Mouse (Mus musculus) liver, adult 2 months (tissue): ENCODE results near the gene Kiss1r. TPM values are rescaled to one million over a fixed set of nuclear protein-coding genes. Genes with fewer than 3 reads are reported as not detected.

Experiments used
- DNase-seq: peaks from one replicate; pipeline ENCODE4 v3.0.0-alpha.2; 2011; ENCODE audit warnings: low read depth, low spot score; ENCODE audit errors: extremely low read depth
- H3K27ac ChIP-seq: fragments of 200-500 bp; replicated peaks from 2 replicates; pipeline ENCODE4 v1.5.1; 2012; ENCODE audit warnings: low read depth, mild to moderate bottlenecking, control low read depth, inconsistent platforms, low read length; ENCODE audit not compliant: insufficient read depth
- H3K27me3 ChIP-seq: fragments of 200-500 bp; 2 replicates; pipeline ENCODE4 v1.6.1; 2012; ENCODE audit warnings: mild to moderate bottlenecking, moderate library complexity, low read length, inconsistent platforms; ENCODE audit not compliant: control insufficient read depth, insufficient read depth
- H3K36me3 ChIP-seq: fragments of 200-500 bp; 2 replicates; pipeline ENCODE4 v1.6.1; 2012; ENCODE audit warnings: low read length, inconsistent platforms; ENCODE audit not compliant: control insufficient read depth, insufficient read depth
- H3K4me1 ChIP-seq: fragments of 200-500 bp; 2 replicates; pipeline ENCODE4 v1.6.1; 2011; ENCODE audit warnings: low read length; ENCODE audit not compliant: control insufficient read depth, insufficient read depth
- H3K4me3 ChIP-seq: fragments of 200-500 bp; 2 replicates; pipeline ENCODE4 v1.5.1; 2011; ENCODE audit warnings: low read depth, mild to moderate bottlenecking, control low read depth, low read length, moderate library complexity; ENCODE audit not compliant: insufficient read depth
- H3K79me2 ChIP-seq: fragments of 200-500 bp; 2 replicates; pipeline ENCODE4 v1.6.1; 2012; ENCODE audit warnings: inconsistent platforms, mild to moderate bottlenecking, low read length, moderate library complexity; ENCODE audit not compliant: control insufficient read depth, insufficient read depth
- H3K9ac ChIP-seq: fragments of 200-500 bp; 2 replicates; pipeline ENCODE4 v1.6.1; 2012; ENCODE audit warnings: low read depth, mild to moderate bottlenecking, control low read depth, inconsistent platforms, low read length
- CTCF ChIP-seq: fragments of 200-500 bp; IDR thresholded peaks from 2 replicates; pipeline ENCODE4 v1.5.1; 2011; ENCODE audit warnings: low read depth, low read length, control low read depth
- POLR2A ChIP-seq: fragments of 200-500 bp; IDR thresholded peaks from 2 replicates; pipeline ENCODE4 v1.6.1; 2011; ENCODE audit warnings: low read length, control low read depth; ENCODE audit not compliant: insufficient read depth; ENCODE audit errors: extremely low read depth
- WGBS: fragments of 180-500 bp; shearing (Covaris S2); methylation state at CpG from one replicate; pipeline ENCODE4 v1.1.7; 2018; 5-methylcytosine and 5-hydroxymethylcytosine counted together
- polyA plus RNA-seq: library from polyadenylated mRNA; depleted of rRNA; stranded (reverse); fragments of >200 nt; gene quantifications from 2 replicates; pipeline ENCODE4 v1.2.3, GENCODE M21; 2012
- total RNA-seq: library from RNA; depleted of rRNA; stranded (reverse); fragments of >200 nt; gene quantifications from 2 replicates; pipeline ENCODE4 v1.2.3, GENCODE M21; 2014

Kiss1r gene
- total and polyA plus RNA-seq, 2 experiments, result 0.18 to 1.5 TPM

DNA sequence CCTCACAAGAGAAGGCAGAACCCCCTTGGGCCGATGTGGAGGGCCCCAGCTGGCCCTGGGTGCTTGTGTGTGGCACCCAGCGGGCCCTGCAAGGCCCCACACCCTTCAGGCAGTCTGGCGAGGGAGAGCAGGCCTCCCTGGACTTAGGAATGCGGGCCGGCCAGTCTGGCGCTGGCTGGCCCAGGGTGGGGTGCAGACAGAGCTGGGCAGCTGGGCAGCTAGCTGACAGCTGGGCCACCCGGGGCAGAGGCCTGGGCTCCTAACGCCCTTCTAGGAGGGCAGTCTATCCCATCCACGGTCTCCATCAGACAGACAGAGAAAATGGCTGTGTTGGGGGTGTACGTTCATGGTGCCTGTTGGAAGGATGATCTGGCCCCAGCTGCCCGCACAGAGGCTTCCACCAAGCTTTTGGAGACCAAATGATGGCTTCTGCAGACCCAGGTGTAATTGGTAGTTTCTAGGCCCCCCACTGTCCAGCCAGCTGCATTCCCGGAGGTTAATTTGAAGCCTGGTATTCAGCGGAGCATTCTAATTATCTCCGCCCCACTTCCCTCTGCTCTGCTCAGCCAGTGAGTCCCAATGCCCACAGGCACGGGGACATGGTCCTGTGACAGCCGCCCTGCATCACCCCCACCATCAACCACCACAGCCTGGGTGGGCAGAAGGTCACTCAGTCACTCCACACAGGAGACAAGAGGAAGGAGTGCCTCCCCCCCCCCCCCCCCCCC is 28.9 kb downstream of the Kiss1r start:
- H3K79me2 ChIP-seq, result no peaks in the 10 kb centered on the region
- no peak overlapping the region for H3K27ac ChIP-seq
- no peaks in the 10 kb centered on the region for H3K36me3 ChIP-seq
- H3K4me3 ChIP-seq, result no peak overlapping the region
- TF ChIP-seq CTCF, result no peak
- TF ChIP-seq POLR2A, result no peak
- 85% methylated on average over 16 of the region's 16 CpGs for WGBS
- H3K27me3 ChIP-seq, result no peaks in the 10 kb centered on the region
- H3K4me1 ChIP-seq, result no peaks in the 10 kb centered on the region
- no peak overlapping the region for H3K9ac ChIP-seq
- DNase-seq, result no peak

DNA sequence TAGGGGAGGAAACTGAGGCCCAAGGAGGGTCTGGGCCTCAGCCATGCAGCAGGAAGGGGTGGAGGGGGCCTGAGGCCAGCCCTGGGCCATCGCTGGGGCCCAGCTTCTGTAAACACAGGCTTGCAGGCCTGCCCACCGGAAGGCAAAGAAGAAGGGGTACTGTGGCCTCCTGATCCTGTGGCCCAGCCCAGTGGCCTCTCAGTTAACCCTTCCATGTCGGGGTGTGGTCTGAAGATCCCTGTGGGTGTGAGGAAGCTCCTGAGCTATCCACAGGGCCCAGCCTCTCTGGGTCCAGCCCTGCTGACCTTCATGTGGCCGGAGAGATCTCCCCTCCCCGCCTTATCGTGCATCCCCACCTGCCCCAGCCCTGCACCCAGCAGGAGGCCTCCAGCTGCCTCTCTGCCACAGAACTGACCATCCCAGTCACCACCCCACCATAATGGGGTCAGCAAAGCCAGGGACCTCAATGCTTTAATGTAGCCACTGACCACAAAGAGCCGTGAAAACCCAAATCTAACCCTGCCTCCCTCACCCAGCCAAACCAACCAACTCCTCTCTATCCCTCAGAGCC is 30.1 kb downstream of the Kiss1r start:
- no peak overlapping the region for H3K4me3 ChIP-seq
- H3K79me2 ChIP-seq, result no peaks in the 10 kb centered on the region
- no peak for DNase-seq
- 80% methylated on average over 7 of the region's 7 CpGs for WGBS
- TF ChIP-seq POLR2A (no peak), CTCF (no peak)
- H3K4me1 ChIP-seq, result no peaks in the 10 kb centered on the region
- no peaks in the 10 kb centered on the region for H3K27me3 ChIP-seq
- no peaks in the 10 kb centered on the region for H3K36me3 ChIP-seq
- no peak overlapping the region for H3K9ac ChIP-seq
- H3K27ac ChIP-seq, result no peak overlapping the region

DNA sequence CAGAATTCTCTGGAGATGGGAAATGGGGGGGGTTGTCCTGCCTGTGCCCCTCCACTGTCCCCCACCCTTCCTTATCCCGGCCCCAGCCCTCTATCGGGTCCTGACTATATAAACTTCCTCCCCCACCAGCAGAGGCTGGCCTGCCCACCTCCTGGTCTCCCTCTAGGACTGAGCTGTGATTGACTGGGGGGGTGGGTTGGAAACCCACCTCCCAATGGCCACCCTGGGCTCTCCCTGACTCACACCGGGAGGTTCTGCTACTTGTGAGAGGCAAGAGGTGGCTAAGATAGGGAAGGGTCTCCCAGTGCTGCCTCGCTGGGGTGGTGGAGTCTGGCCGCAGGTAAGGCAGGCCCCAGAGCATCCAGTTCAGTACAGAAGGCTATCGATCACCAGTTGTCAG is 30.7 kb downstream of the Kiss1r start:
- no peaks in the 10 kb centered on the region for H3K79me2 ChIP-seq

GRCm38 (mm10) chr10:79949873-79950272 is 33.1 kb downstream of the Kiss1r start:
- H3K4me1 ChIP-seq, result no peaks in the 10 kb centered on the region
- DNase-seq, result no peak
- no peak overlapping the region for H3K9ac ChIP-seq
- no peaks in the 10 kb centered on the region for H3K36me3 ChIP-seq
- H3K79me2 ChIP-seq, result no peaks in the 10 kb centered on the region
- no peak overlapping the region for H3K27ac ChIP-seq
- H3K27me3 ChIP-seq, result no peaks in the 10 kb centered on the region
- no peak overlapping the region for H3K4me3 ChIP-seq
- 90% methylated on average over 4 of the region's 4 CpGs for whole genome bisulfite sequencing
- TF ChIP-seq CTCF (no peak), POLR2A (no peak)

More for the DNA sequence above, 30.7 kb downstream of the Kiss1r start:
- H3K4me3 ChIP-seq, result no peak overlapping the region
- TF ChIP-seq POLR2A, result no peak
- no peak for TF ChIP-seq CTCF
- H3K27me3 ChIP-seq, result no peaks in the 10 kb centered on the region
- 92% methylated on average over 6 of the region's 6 CpGs for WGBS
- no peaks in the 10 kb centered on the region for H3K36me3 ChIP-seq
- H3K4me1 ChIP-seq, result no peaks in the 10 kb centered on the region
- H3K9ac ChIP-seq, result no peak overlapping the region
- DNase-seq, result no peak
- H3K27ac ChIP-seq, result no peak overlapping the region

- Histone ChIP-seq H3K9ac (no peak overlapping the region), H3K79me2 (no peaks in the 10 kb centered on the region), H3K27ac (no peak overlapping the region), H3K36me3 (no peaks in the 10 kb centered on the region), H3K4me3 (no peak overlapping the region), H3K27me3 (no peaks in the 10 kb centered on the region), H3K4me1 (no peaks in the 10 kb centered on the region)
- WGBS, result 93% methylated on average over 18 of the region's 18 CpGs
- no peak for DNase-seq
- no peak for TF ChIP-seq POLR2A
- TF ChIP-seq CTCF, result no peak
These were observed 33.9 kb downstream of the Kiss1r start for GRCm38 (mm10) chr10:79950661-79951060.

DNA sequence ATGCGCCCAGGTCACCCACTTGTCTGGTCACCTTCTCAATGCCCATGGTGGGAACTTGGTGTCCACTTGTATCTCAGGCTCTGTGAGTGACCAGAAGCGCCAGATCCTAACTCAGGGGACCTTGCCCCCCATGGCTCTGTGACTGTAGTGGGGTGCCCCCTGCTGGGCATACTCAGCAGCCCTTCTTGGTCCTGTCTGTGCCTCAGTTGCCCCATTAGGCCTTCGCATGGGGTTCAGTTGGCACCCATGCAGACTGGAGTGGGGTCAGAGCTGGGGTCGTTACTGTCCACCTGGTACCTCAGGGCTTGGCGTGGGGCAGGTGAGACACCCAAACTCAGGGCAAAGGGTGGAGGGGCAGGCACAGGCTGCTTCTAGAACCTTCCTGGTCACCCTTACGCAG is 37.2 kb downstream of the Kiss1r start:
- Histone ChIP-seq H3K27ac (no peak overlapping the region), H3K27me3 (no peaks in the 10 kb centered on the region), H3K79me2 (no peaks in the 10 kb centered on the region), H3K9ac (no peak overlapping the region), H3K36me3 (no peaks in the 10 kb centered on the region), H3K4me1 (peaks cover 2% of the 10 kb centered on the region; the same call in 1 of the 2 replicates), H3K4me3 (no peak overlapping the region)
- peak; percentile 83 for TF ChIP-seq CTCF
- no peak for TF ChIP-seq POLR2A
- WGBS, result 81% methylated on average over 6 of the region's 6 CpGs
- no peak for DNase-seq
